Mouse (Mus musculus) layer of hippocampus, postnatal 14 days (tissue): Measurements from ENCODE around the gene Zfp300. TPM values are rescaled to one million over a fixed set of nuclear protein-coding genes. Genes with fewer than 3 reads are reported as not detected.
A peak's percentile ranks its signal among the peaks of the same experiment; 100 is the strongest.

Experiments used
- DNase-seq, 2 experiments: peaks; one replicate each; pipeline ENCODE4 v3.0.0; 2021 to 2022; ENCODE audit warnings: low spot score in 2 of 2, mixed read lengths in 1 of 2
- long read RNA-seq, 2 experiments: library from polyadenylated mRNA; stranded (forward); transcript quantifications; one replicate each; pipeline ENCODE4 v2.0.0; 2021
- total RNA-seq, 2 experiments: library from RNA; stranded (reverse); gene quantifications; 2 replicates each; pipeline ENCODE4 v1.2.3; 2021

Zfp300 gene
- 1 to 10 TPM; 3.3 to 3.8 TPM for total RNA-seq
- long read RNA-seq, experiment 1, partial matches to known transcripts, result 0 of 1 reads
- long read RNA-seq, experiment 1, other reads (novel, unspliced or antisense), result 1 of 1 reads
- long read RNA-seq, experiment 2, partial matches to known transcripts, result 0 of 3 reads
- long read RNA-seq, experiment 2, other reads (novel, unspliced or antisense), result 3 of 3 reads

GRCm38 (mm10) chrX:21088983-21089866 is at the start of gene Zfp300:
Gene Zfp300 (minus strand): TSS chrX:21089527.
- peak; percentile 62 to 77 for DNase-seq

DNA sequence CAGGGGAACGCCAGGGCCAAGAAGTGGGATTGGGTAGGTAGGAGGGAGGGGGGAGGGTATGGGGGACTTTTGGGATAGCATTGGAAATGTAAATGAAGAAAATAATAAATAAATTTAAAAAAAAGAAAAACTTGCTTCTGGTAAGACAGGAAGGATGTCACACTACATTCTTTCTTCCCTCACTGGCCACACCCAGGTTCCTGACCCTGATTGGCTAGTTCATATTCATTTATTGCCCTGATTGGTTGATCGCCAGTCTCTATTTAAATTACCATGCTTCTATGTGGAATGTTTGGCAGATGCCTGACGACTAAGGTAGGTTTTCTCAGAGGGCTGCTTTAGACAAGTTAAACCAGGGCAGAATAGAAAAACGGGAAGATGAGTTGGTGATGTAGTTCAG is 26.2 kb upstream of the Zfp300 start, which contains the start of gene Ssxa1:
Ssxa1 (plus strand) TSS at position 301 of the 400 bp plus-strand sequence.
- DNase-seq, result no peak

GRCm38 (mm10) chrX:21089867-21090239 is 526 bp upstream of the Zfp300 start:
- no peak for DNase-seq

- DNase-seq, result no peak
These were observed 713 bp downstream of the Zfp300 start for GRCm38 (mm10) chrX:21088645-21088982.

DNA sequence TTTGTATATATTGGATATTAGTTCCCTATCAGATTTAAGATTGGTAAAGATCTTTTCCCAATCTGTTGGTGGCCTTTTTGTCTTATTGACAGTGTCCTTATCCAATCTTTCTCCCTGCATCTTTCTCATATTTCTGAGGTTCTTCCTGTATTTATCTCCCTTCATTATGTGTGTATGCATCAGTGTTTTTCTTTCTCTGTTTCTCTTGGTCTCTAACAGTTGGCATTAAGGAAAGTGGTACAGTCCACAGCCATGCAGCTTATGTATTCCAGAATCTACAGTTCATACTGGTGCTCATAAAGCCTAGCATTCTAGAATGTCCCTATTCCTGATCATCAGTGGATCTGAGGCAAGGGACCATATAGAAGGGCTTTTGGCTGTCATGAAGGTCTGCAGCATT is 21.2 kb downstream of the Zfp300 start, which contains the start of gene Spaca5:
Spaca5 (plus strand) TSS at position 301 of the 400 bp plus-strand sequence.
- DNase-seq, result no peak

GRCm38 (mm10) chrX:21062544-21062890 is 26.8 kb downstream of the Zfp300 start:
- no peak for DNase-seq

DNA sequence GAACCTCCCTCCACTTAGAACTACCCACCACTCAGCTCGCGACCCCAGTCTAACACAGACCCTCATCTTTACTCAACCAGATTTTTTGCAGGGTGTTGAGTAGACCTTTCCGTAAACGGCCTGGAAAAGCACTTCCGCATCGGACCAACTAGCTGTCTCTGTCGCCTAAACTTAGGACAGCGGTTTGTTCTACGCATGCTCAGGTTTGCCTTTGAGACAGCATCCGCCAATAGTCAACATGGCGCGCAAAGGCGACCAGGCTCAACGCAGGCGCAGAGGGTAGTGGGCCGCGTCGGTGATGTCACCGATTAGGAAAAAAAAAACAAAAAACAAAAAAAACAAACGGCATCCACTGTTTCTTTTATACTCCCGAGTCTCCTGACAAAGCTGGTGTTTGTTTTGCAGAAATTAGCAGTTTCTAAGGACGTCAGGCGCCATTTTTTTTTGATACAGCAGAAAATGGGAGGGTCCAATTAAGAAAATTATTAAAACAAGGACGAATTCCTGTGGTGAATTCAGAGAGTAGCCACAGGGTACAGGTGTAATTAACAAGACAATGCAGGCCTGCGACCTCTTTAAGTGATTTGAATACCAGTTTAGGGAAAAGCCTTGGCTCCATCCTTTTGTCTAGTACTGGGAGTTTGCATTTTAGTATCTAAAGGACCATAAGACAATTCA is 27.3 kb downstream of the Zfp300 start, which contains the start of gene Zfp182:
Zfp182 (minus strand) TSS at position 451 of the 678 bp plus-strand sequence.
- DNase-seq, result peak; percentile 68 to 87

DNA sequence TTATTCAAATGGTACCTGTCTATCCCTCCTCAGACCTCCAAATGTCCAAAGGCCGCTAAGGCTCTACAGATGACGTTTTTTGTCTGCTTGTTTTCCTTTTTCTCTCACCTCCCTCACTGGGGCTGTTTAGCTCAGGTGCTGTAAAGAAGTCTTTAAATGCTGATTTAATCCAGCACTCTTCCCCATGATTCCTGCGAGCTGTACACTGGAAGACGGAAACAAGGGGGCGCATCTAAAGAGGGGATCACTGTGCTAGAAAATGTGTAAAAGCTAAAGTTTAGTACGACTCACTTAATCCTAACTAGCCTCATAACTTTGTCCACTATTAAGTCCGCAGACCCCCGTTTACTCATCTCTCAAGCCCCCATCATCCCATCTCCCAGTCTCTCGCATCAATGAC is 27.9 kb downstream of the Zfp300 start:
- no peak for DNase-seq

Other genes with a start within 250 kb of the Zfp300 start
- gene Timp1, start 219.4 kb downstream of the Zfp300 start, total RNA-seq, result under 1 TPM in 1 of 2 experiments, not detected in 1; 0.41 TPM
- 100 to 1,000 TPM; 552 to 553 TPM for gene Syn1, start 168.5 kb downstream of the Zfp300 start, total RNA-seq
- gene Cfp, start 158.0 kb downstream of the Zfp300 start, total RNA-seq, result 10 to 100 TPM in 1 of 2 experiments, 1 to 10 TPM in 1; 9.5 to 11.3 TPM
- 10 to 100 TPM; 46.1 to 47.8 TPM for gene Elk1, start 138.9 kb downstream of the Zfp300 start, total RNA-seq
- 10 to 100 TPM in 1 of 2 experiments, 1 to 10 TPM in 1; 9.4 to 11.3 TPM for gene Uxt, start 127.5 kb downstream of the Zfp300 start, total RNA-seq
- 10 to 100 TPM in 1 of 2 experiments, 1 to 10 TPM in 1; 9.0 to 10.8 TPM for gene Zfp182, start 27.2 kb downstream of the Zfp300 start, total RNA-seq
- gene Spaca5, start 21.1 kb downstream of the Zfp300 start, total RNA-seq, result not detected
- gene Ssxa1, start 26.3 kb upstream of the Zfp300 start, total RNA-seq, result not detected
- gene Gm21876, start 86.1 kb upstream of the Zfp300 start, total RNA-seq, result not detected